Mouse (Mus musculus) hindbrain, embryonic 15.5 days (tissue): ENCODE data around the gene Gm6217. TPM values are rescaled to one million over a fixed set of nuclear protein-coding genes. Genes with fewer than 3 reads are reported as not detected.
A peak's percentile ranks its signal among the peaks of the same experiment; 100 is the strongest.
"Not testable (repeated sequence)": the region's sequence is repeated elsewhere in the genome, so short reads cannot be mapped to it uniquely, and the experiment has no call there.

Source experiments
- ATAC-seq: fragments of 200-750 bp; cut with Nextera tagmentation; 2 replicates; pipeline ENCODE4 v1.8.0; 2017; ENCODE audit warnings: low read depth, moderate number of reproducible peaks, moderate TSS enrichment; ENCODE audit not compliant: low FRiP score
- H3K27ac ChIP-seq: fragments of 300-500 bp; sonication (generic); replicated peaks from 2 replicates; pipeline ENCODE4 v1.5.1; 2015; ENCODE audit warnings: mild to moderate bottlenecking, inconsistent platforms
- H3K27me3 ChIP-seq: fragments of 300-500 bp; sonication (generic); 2 replicates; pipeline ENCODE4 v1.6.1; 2015; ENCODE audit warnings: control low read depth, inconsistent platforms
- H3K36me3 ChIP-seq: fragments of 300-500 bp; sonication (generic); 2 replicates; pipeline ENCODE4 v1.6.1; 2015; ENCODE audit warnings: control low read depth, inconsistent platforms
- H3K4me1 ChIP-seq: fragments of 300-500 bp; sonication (generic); replicated peaks from 2 replicates; pipeline ENCODE4 v1.6.1; 2015; ENCODE audit warnings: control low read depth, inconsistent platforms
- H3K4me2 ChIP-seq: fragments of 300-500 bp; sonication (generic); 2 replicates; pipeline ENCODE4 v1.6.1; 2015; ENCODE audit warnings: moderate library complexity, mild to moderate bottlenecking, inconsistent platforms
- H3K4me3 ChIP-seq: fragments of 300-500 bp; sonication (generic); 2 replicates; pipeline ENCODE4 v1.5.1; 2015; ENCODE audit warnings: mild to moderate bottlenecking, inconsistent platforms
- H3K9ac ChIP-seq: fragments of 300-500 bp; sonication (generic); 2 replicates; pipeline ENCODE4 v1.6.1; 2015; ENCODE audit warnings: inconsistent platforms
- H3K9me3 ChIP-seq: fragments of 300-500 bp; sonication (generic); 2 replicates; pipeline ENCODE4 v1.6.1; 2016; ENCODE audit warnings: control low read depth, inconsistent platforms
- WGBS: fragments of 180-500 bp; shearing (Covaris S2); methylation state at CpG from one replicate; pipeline ENCODE4 v1.1.7; 2015; 5-methylcytosine and 5-hydroxymethylcytosine counted together
- polyA plus RNA-seq: library from polyadenylated mRNA; unstranded; fragments of >200 nt; fragmentation: Nextera tagmentation; extraction: Ambion mirVana; gene quantifications from 2 replicates; pipeline ENCODE4 v1.2.1, GENCODE M21; 2015

Gene Gm6217
- polyA plus RNA-seq, 1 experiment from 2014 or later: not detected

GRCm38 (mm10) chr1:82942505-82942904 is 11.3 kb upstream of the Gm6217 start:
- not testable (repeated sequence) for H3K27me3 ChIP-seq, ATAC-seq, H3K36me3 ChIP-seq, H3K9me3 ChIP-seq, H3K27ac ChIP-seq, H3K4me1 ChIP-seq, H3K9ac ChIP-seq, H3K4me3 ChIP-seq, H3K4me2 ChIP-seq
- 90% methylated on average over 2 of the region's 2 CpGs for WGBS

GRCm38 (mm10) chr1:82938666-82939065 is 7.5 kb upstream of the Gm6217 start:
- ATAC-seq: no peak
- no peaks in the 10 kb centered on the region for H3K36me3 ChIP-seq
- WGBS: 94% methylated on average over 5 of the region's 5 CpGs
- H3K4me3 ChIP-seq: no peak overlapping the region
- no peaks in the 10 kb centered on the region for H3K4me1 ChIP-seq
- no peak overlapping the region for H3K9ac ChIP-seq
- no peaks in the 10 kb centered on the region for H3K27me3 ChIP-seq
- H3K27ac ChIP-seq: no peak overlapping the region
- H3K4me2 ChIP-seq: no peak overlapping the region
- no peaks in the 10 kb centered on the region for H3K9me3 ChIP-seq

GRCm38 (mm10) chr1:82930558-82930957 is 641 bp downstream of the Gm6217 start:
- not testable (repeated sequence) for H3K4me3 ChIP-seq, ATAC-seq, H3K27ac ChIP-seq, H3K9me3 ChIP-seq, H3K36me3 ChIP-seq, H3K4me1 ChIP-seq, H3K27me3 ChIP-seq, H3K4me2 ChIP-seq, H3K9ac ChIP-seq
- 86% methylated on average over 2 of the region's 3 CpGs for WGBS

- Histone ChIP-seq H3K9me3 (no peaks in the 10 kb centered on the region), H3K4me2 (no peak within 1 kb of the TSS), H3K27ac (no peak within 1 kb of the TSS), H3K4me1 (no peaks in the 10 kb centered on the region), H3K4me3 (no peak within 1 kb of the TSS), H3K27me3 (no peaks in the 10 kb centered on the region), H3K9ac (no peak within 1 kb of the TSS), H3K36me3 (no peaks in the 10 kb centered on the region)
- ATAC-seq: no peak
- 93% methylated on average over 6 of the region's 6 CpGs for WGBS
Measured at GRCm38 (mm10) chr1:82924650-82925049, 6.5 kb downstream of the Gm6217 start, which contains the start of gene A030014E15Rik. A030014E15Rik (plus strand) TSS chr1:82924917.

GRCm38 (mm10) chr1:82913434-82913833 is 17.8 kb downstream of the Gm6217 start:
- H3K4me1 ChIP-seq, H3K27ac ChIP-seq, H3K36me3 ChIP-seq, H3K9me3 ChIP-seq, H3K4me3 ChIP-seq, ATAC-seq, H3K27me3 ChIP-seq, H3K4me2 ChIP-seq, H3K9ac ChIP-seq: not testable (repeated sequence)
- 96% methylated on average over 5 of the region's 5 CpGs for WGBS

GRCm38 (mm10) chr1:82913025-82913424 is 18.2 kb downstream of the Gm6217 start, which contains the start of gene A030005L19Rik:
A030005L19Rik (plus strand) TSS chr1:82913325.
- no peak within 1 kb of the TSS for H3K4me3 ChIP-seq
- no peak within 1 kb of the TSS for H3K27ac ChIP-seq
- no peaks in the 10 kb centered on the region for H3K36me3 ChIP-seq
- no peak within 1 kb of the TSS for H3K4me2 ChIP-seq
- no peaks in the 10 kb centered on the region for H3K9me3 ChIP-seq
- no peaks in the 10 kb centered on the region for H3K27me3 ChIP-seq
- no peak for ATAC-seq
- WGBS: 86% methylated on average over 3 of the region's 3 CpGs
- H3K4me1 ChIP-seq: no peaks in the 10 kb centered on the region
- H3K9ac ChIP-seq: no peak within 1 kb of the TSS

GRCm38 (mm10) chr1:82905886-82906285 is 25.3 kb downstream of the Gm6217 start:
- Histone ChIP-seq H3K4me1 (no peaks in the 10 kb centered on the region), H3K4me3 (no peak overlapping the region), H3K27ac (no peak overlapping the region), H3K4me2 (no peak overlapping the region), H3K27me3 (no peaks in the 10 kb centered on the region), H3K9me3 (no peaks in the 10 kb centered on the region), H3K36me3 (peaks cover 10% of the 10 kb centered on the region; the same call in 1 of the 2 replicates), H3K9ac (no peak overlapping the region)
- WGBS: 54% methylated on average over 3 of the region's 3 CpGs
- ATAC-seq: 0 out of 2 replicates have a peak, but pooled peaks have one; percentile 13

GRCm38 (mm10) chr1:82901201-82901600 is 30.0 kb downstream of the Gm6217 start:
- no peak for ATAC-seq
- Histone ChIP-seq H3K9me3 (no peaks in the 10 kb centered on the region), H3K9ac (no peak overlapping the region), H3K4me3 (no peak overlapping the region), H3K27ac (no peak overlapping the region), H3K27me3 (no peaks in the 10 kb centered on the region), H3K4me2 (no peak overlapping the region), H3K36me3 (peaks cover 18% of the 10 kb centered on the region; the same call in 1 of the 2 replicates), H3K4me1 (no peaks in the 10 kb centered on the region)
- 98% methylated on average over 3 of the region's 3 CpGs for WGBS

GRCm38 (mm10) chr1:82900567-82900966 is 30.6 kb downstream of the Gm6217 start:
- H3K27me3 ChIP-seq: no peaks in the 10 kb centered on the region
- no peak overlapping the region for H3K27ac ChIP-seq
- WGBS: 97% methylated on average over 1 of the region's 1 CpGs
- no peak overlapping the region for H3K4me3 ChIP-seq
- H3K4me1 ChIP-seq: no peaks in the 10 kb centered on the region
- H3K9ac ChIP-seq: no peak overlapping the region
- no peaks in the 10 kb centered on the region for H3K9me3 ChIP-seq
- ATAC-seq: no peak
- no peak overlapping the region for H3K4me2 ChIP-seq
- peaks cover 18% of the 10 kb centered on the region; the same call in 1 of the 2 replicates for H3K36me3 ChIP-seq

GRCm38 (mm10) chr1:82893269-82893668 is 37.9 kb downstream of the Gm6217 start:
- Histone ChIP-seq H3K9me3 (no peaks in the 10 kb centered on the region), H3K27me3 (no peaks in the 10 kb centered on the region), H3K4me2 (no peak overlapping the region), H3K4me1 (no peaks in the 10 kb centered on the region), H3K4me3 (no peak overlapping the region), H3K27ac (no peak overlapping the region), H3K36me3 (peaks cover 30% of the 10 kb centered on the region), H3K9ac (no peak overlapping the region)
- ATAC-seq: no peak
- 93% methylated on average over 7 of the region's 7 CpGs for WGBS

Other genes with a start within 250 kb of the Gm6217 start
- 368 and 374 TPM in 2 replicates for gene Mff, start 206.5 kb downstream of the Gm6217 start, polyA plus RNA-seq
- gene Tm4sf20, start 162.9 kb downstream of the Gm6217 start, polyA plus RNA-seq: 0.21 TPM in 1 of 2 replicates, not detected in the other
- not detected in 2 replicates for gene Gm47791, start 160.2 kb downstream of the Gm6217 start, polyA plus RNA-seq
- gene Agfg1, start 91.9 kb downstream of the Gm6217 start, polyA plus RNA-seq: 26.6 TPM in 2 replicates
- gene A030005L19Rik, start 18.1 kb downstream of the Gm6217 start, polyA plus RNA-seq: 0.19 and 0.28 TPM in 2 replicates
- not detected in 2 replicates for gene A030014E15Rik, start 6.5 kb downstream of the Gm6217 start, polyA plus RNA-seq
- not detected in 2 replicates for gene A030003K21Rik, start 12.0 kb upstream of the Gm6217 start, polyA plus RNA-seq
- not detected in 2 replicates for gene Gm7544, start 24.6 kb upstream of the Gm6217 start, polyA plus RNA-seq
- gene Gm47955, start 28.9 kb upstream of the Gm6217 start, polyA plus RNA-seq: not detected in 2 replicates
- not detected in 2 replicates for gene Gm47959, start 69.1 kb upstream of the Gm6217 start, polyA plus RNA-seq
- 0.98 and 1.1 TPM in 2 replicates for gene Slc19a3, start 107.0 kb upstream of the Gm6217 start, polyA plus RNA-seq
- gene Krtap28-10, start 111.1 kb upstream of the Gm6217 start, polyA plus RNA-seq: not detected in 2 replicates
- gene Gm47969, start 113.5 kb upstream of the Gm6217 start, polyA plus RNA-seq: not detected in 2 replicates
- not detected in 2 replicates for gene A030005K14Rik, start 128.0 kb upstream of the Gm6217 start, polyA plus RNA-seq
- not detected in 2 replicates for gene Krtap28-13, start 129.5 kb upstream of the Gm6217 start, polyA plus RNA-seq
- gene Ccl20, start 185.4 kb upstream of the Gm6217 start, polyA plus RNA-seq: not detected in 2 replicates
- 1.1 and 2.0 TPM in 2 replicates for gene Daw1, start 228.4 kb upstream of the Gm6217 start, polyA plus RNA-seq